Mouse (Mus musculus) C2C12 (cell line): Measurements from ENCODE around the gene Secisbp2. TPM values are rescaled to one million over a fixed set of nuclear protein-coding genes. Genes with fewer than 3 reads are reported as not detected.

ENCODE experiments used
- H3K27me3 ChIP-seq: one replicate; pipeline ENCODE4 v1.6.1; 2011; ENCODE audit not compliant: control insufficient read depth, insufficient read depth, insufficient read length
- H3K36me3 ChIP-seq: one replicate; pipeline ENCODE4 v1.6.1; 2011; ENCODE audit not compliant: control insufficient read depth, insufficient read depth
- H3K4me3 ChIP-seq: one replicate; pipeline ENCODE4 v1.5.1; 2011; ENCODE audit warnings: mild to moderate bottlenecking, control low read depth; ENCODE audit not compliant: poor library complexity, insufficient read depth, severe bottlenecking
- H3K79me2 ChIP-seq: one replicate; pipeline ENCODE4 v1.6.1; 2011; ENCODE audit not compliant: control insufficient read depth, insufficient read depth
- H3K79me3 ChIP-seq: one replicate; pipeline ENCODE4 v1.6.1; 2011; ENCODE audit warnings: low read depth, control low read depth
- H3ac ChIP-seq: one replicate; pipeline ENCODE3; 2011; ENCODE audit warnings: low read depth; ENCODE audit not compliant: control insufficient read depth, insufficient read length
- CEBPB ChIP-seq: IDR thresholded peaks from one replicate; pipeline ENCODE4 v1.6.1; 2011; ENCODE audit warnings: low read depth, mild to moderate bottlenecking, control low read depth, moderate library complexity
- CTCF ChIP-seq: IDR thresholded peaks from one replicate; pipeline ENCODE4 v1.5.1; 2011; ENCODE audit not compliant: control insufficient read depth, insufficient read depth, insufficient read length
- FOSL1 ChIP-seq: IDR thresholded peaks from one replicate; pipeline ENCODE4 v1.8.0; 2011; ENCODE audit warnings: mild to moderate bottlenecking, low read length; ENCODE audit not compliant: poor library complexity, insufficient read depth, severe bottlenecking
- MAX ChIP-seq: IDR thresholded peaks from one replicate; pipeline ENCODE4 v1.6.1; 2011; ENCODE audit warnings: mild to moderate bottlenecking, control low read depth
- MYOD1 ChIP-seq: IDR thresholded peaks from one replicate; pipeline ENCODE4 v1.6.1; 2011; ENCODE audit warnings: low read depth; ENCODE audit not compliant: control insufficient read depth, insufficient read length
- MYOG ChIP-seq: IDR thresholded peaks from one replicate; pipeline ENCODE4 v1.6.1; 2011; ENCODE audit not compliant: control insufficient read depth, insufficient read length; ENCODE audit errors: extremely low read depth
- USF1 ChIP-seq: IDR thresholded peaks from one replicate; pipeline ENCODE4 v1.6.1; 2011; ENCODE audit warnings: low read depth, mild to moderate bottlenecking, control low read depth, moderate library complexity
- polyA plus RNA-seq: library from polyadenylated mRNA; unstranded; fragments of >200 nt; fragmentation: generic; extraction: Trizol; gene quantifications from one replicate; pipeline ENCODE4 v1.2.1, GENCODE M21; 2012; ENCODE audit warnings: missing spikeins

Gene Secisbp2
- polyA plus RNA-seq, 1 experiment: 6.1 TPM

DNA sequence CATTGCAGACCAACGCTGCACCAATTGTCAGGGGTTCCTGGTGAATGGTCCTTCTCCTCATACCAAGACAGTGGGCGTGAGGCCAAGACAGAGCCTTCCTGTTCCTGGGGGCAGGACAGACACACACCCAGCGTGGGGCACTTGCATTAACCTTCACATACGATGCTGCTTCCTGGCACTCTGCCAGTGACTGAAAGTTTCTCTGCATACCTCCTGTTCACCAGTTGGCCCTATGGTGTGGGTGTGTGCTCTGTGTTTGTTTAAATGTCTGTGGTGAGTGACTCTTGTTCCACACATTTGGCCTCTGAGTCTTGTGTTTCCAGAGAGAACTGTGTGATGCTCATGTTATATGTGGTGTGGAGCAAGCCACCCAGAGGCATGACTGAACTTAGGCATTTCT is 25.1 kb downstream of the Secisbp2 start:
- Histone ChIP-seq H3K79me2 (no peaks in the 10 kb centered on the region), H3K36me3 (peaks cover 83% of the 10 kb centered on the region), H3K79me3 (no peaks in the 10 kb centered on the region), H3ac (no peak overlapping the region), H3K4me3 (no peak overlapping the region), H3K27me3 (no peaks in the 10 kb centered on the region)
- TF ChIP-seq MYOD1 (no peak), CTCF (no peak), FOSL1 (no peak), USF1 (no peak), MYOG (no peak), CEBPB (no peak)

DNA sequence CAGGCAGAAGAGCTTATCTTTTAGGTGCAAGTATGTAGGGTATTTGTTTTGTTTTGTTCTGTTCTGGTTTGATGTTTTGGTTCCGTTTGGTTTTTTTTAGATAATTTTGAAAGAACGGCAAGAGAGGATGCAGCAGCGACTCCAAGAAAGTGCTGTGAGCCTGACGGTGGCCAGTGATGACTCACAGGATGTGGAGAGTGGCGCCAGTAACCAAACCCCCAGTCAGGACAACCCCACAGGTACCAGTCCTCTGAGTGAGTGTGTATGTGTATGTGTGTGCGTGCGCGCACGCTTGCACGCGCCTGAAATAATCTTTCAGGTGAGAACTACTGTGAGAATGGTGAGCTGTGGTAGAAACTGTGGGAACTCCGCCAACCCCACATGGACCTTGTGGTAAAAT is 25.5 kb downstream of the Secisbp2 start:
- Histone ChIP-seq H3K4me3 (no peak overlapping the region), H3ac (no peak overlapping the region), H3K79me3 (no peaks in the 10 kb centered on the region), H3K27me3 (no peaks in the 10 kb centered on the region), H3K36me3 (peaks cover 84% of the 10 kb centered on the region), H3K79me2 (no peaks in the 10 kb centered on the region)
- TF ChIP-seq MYOG: no peak
- no peak for TF ChIP-seq CTCF
- no peak for TF ChIP-seq USF1
- no peak for TF ChIP-seq FOSL1
- no peak for TF ChIP-seq CEBPB
- no peak for TF ChIP-seq MAX
- TF ChIP-seq MYOD1: no peak

DNA sequence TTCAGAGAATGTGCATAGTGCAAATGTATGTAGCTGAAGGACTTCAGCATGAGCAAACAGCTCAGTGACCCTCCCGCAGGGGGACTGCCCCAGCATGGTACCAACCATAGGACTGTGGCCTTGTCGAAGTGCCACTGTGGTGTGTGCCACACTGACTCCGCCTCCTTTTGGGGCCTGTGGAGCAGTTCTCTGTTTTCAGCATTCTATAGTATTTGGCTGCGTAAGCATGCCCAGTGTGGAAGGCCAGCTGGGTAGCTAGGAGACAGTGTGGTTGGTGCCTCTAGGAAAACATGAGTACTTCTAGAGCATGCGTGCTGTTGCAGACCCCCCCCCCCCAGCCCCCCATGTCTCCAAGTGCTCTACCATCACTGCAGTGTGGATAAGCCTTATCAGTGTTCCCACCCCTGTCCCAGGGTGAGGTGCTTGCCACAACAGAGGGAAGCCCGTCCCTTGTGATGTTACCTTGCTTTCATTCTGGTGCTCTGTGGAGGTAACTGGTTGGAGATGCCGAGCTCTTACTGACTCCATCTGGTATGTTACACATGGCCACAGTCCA is 26.2 kb downstream of the Secisbp2 start:
- Histone ChIP-seq H3K79me3 (no peaks in the 10 kb centered on the region), H3K79me2 (no peaks in the 10 kb centered on the region), H3K4me3 (no peak overlapping the region), H3K27me3 (no peaks in the 10 kb centered on the region), H3ac (no peak overlapping the region), H3K36me3 (peaks cover 89% of the 10 kb centered on the region)
- TF ChIP-seq MYOD1 (no peak), CTCF (no peak), MYOG (no peak), CEBPB (no peak), FOSL1 (no peak), MAX (no peak)

DNA sequence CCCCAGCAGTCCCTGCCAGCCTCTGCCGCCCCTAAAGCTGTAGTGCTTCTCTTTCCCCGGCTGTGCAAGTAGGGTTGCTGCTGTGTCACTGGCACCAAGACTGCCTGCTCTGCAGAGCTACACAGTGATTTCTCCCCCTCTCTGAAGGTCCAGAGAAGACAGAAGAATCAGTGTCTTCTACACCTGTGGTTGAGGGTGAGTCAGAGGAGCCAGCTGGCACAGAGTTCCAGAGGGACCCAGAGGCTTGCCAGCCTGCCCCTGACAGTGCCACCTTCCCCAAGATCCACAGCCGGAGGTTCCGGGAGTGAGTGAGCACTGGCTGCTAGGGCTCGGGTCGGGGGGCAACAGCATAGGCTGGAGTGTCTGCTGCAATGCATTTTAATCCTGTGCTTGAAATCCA is 27.2 kb downstream of the Secisbp2 start:
- H3ac ChIP-seq: no peak overlapping the region
- no peaks in the 10 kb centered on the region for H3K79me3 ChIP-seq
- H3K4me3 ChIP-seq: no peak overlapping the region
- H3K36me3 ChIP-seq: peaks cover 92% of the 10 kb centered on the region
- H3K79me2 ChIP-seq: no peaks in the 10 kb centered on the region
- H3K27me3 ChIP-seq: no peaks in the 10 kb centered on the region
- TF ChIP-seq CTCF (no peak), MYOD1 (no peak), FOSL1 (no peak), CEBPB (no peak), USF1 (no peak)

DNA sequence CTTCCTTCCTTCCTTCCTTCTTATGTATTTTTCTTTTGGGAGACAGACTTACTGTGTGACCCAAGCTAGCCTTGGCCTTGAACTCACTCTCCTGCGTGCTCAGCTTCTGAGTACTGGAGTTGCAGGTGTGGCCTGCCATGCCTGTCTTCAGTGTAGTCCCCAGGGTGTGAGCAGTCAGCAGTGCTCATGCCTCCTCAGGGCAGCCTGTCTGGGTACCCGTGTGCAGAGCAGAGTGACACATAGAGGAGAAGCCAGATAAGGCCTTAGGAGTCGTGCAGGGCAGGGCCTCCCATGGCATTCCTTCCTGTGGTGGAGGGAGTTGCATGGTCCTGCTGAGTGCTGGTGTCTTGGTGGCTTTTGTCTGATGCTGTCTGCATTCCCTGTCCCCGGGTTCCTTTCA is 27.8 kb downstream of the Secisbp2 start:
- Histone ChIP-seq H3K79me2 (no peaks in the 10 kb centered on the region), H3K4me3 (no peak overlapping the region), H3K27me3 (no peaks in the 10 kb centered on the region), H3K79me3 (no peaks in the 10 kb centered on the region), H3ac (no peak overlapping the region), H3K36me3 (peaks cover 89% of the 10 kb centered on the region)
- TF ChIP-seq USF1: no peak
- no peak for TF ChIP-seq CTCF
- TF ChIP-seq FOSL1: no peak
- no peak for TF ChIP-seq CEBPB
- TF ChIP-seq MAX: no peak
- TF ChIP-seq MYOD1: no peak
- TF ChIP-seq MYOG: no peak

DNA sequence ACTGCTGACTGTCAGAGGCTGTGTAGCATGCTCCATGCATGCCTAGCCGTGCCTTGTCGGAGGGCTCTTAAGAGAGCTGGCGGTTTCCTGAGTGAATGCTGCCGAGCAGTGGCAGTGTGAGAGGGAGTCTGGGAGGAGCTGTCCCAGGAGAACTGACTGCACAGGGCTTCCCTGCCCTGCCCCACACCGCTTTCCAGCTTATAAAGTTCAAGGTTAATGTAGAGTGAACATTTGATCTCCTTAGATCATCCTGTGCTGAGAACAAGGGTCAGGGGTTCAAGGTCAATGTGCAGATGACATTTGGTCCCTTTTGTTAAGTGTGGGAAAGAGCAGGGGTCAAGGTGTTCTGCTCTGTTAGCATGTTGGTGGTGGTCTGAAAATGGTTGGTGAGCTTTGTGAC is 29.6 kb downstream of the Secisbp2 start:
- no peak overlapping the region for H3K4me3 ChIP-seq
- H3K27me3 ChIP-seq: no peaks in the 10 kb centered on the region
- no peaks in the 10 kb centered on the region for H3K79me3 ChIP-seq
- H3ac ChIP-seq: no peak overlapping the region
- peaks cover 84% of the 10 kb centered on the region for H3K36me3 ChIP-seq
- TF ChIP-seq MAX (no peak), MYOG (no peak), CEBPB (no peak), MYOD1 (no peak), FOSL1 (no peak), CTCF (no peak)
- no peaks in the 10 kb centered on the region for H3K79me2 ChIP-seq
